Mouse (Mus musculus) erythroblast, embryonic 14.5 days (primary cell): ENCODE measurements around the gene Gkap1.

Experiments used
- GATA1 ChIP-seq: IDR thresholded peaks from 2 replicates; pipeline ENCODE4 v1.6.1; 2012; ENCODE audit warnings: low read length, inconsistent platforms, mixed read lengths
- TAL1 ChIP-seq: IDR thresholded peaks from 3 replicates; pipeline ENCODE4 v1.6.1; 2012; ENCODE audit warnings: low read length, inconsistent platforms, mixed read lengths

GRCm38 (mm10) chr13:58261674-58262073, 13.8 kb downstream of the Gkap1 start:
- no peak for TF ChIP-seq TAL1
- TF ChIP-seq GATA1, result no peak
